Mouse (Mus musculus) brain, embryonic 18.5 days (tissue): ENCODE results near the gene E130218I03Rik.

Source experiments
- DNase-seq: peaks from one replicate; pipeline ENCODE4 v3.0.0-alpha.2; 2012; ENCODE audit warnings: low read depth, low spot score

The E130218I03Rik gene

DNA sequence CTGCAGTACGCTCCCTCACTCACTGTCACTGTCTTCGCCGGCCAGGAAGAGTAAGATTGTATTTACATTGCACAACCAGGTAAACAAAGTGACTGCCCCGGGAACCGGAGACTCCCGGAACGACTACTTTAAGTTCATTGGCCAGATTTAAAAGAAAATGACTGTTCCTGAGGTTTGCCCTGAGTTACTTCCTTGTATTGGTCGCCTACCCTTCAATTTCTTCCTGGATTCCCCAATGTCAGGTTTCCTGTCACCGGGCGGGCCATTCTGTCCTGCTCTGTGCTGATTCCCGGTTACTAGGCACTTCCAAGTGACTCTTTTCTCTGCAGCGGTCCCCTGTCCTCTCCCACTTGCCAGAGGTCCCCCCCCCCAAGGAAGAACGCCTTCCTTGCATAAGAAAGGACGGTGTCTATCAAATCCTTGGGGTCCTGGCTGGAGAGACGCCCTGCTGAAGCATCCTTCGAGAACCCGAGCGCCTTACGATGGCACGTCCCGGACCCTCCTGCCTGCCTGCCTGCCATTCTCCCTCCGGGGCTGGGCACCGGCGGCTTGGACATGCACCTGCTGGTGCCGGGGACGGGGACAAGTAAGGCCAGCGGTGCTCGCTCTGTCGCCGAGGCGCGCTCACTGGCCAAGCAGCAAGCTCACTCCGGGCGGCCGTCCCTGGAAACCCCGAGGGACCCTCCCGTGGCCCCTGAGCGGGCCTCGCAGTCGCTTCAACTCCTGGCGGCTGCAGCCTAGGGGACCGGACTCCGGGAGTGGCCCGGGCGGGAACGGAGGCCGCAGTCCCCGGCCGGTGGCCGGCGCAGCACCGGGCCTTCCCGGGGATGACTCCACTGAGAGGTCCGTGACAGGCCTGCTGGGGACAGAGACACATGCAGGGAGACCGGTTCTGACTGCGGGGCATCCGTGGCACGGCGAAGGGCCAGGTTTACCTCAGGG, 43.0 kb downstream of the E130218I03Rik start:
- DNase-seq = no peak

DNA sequence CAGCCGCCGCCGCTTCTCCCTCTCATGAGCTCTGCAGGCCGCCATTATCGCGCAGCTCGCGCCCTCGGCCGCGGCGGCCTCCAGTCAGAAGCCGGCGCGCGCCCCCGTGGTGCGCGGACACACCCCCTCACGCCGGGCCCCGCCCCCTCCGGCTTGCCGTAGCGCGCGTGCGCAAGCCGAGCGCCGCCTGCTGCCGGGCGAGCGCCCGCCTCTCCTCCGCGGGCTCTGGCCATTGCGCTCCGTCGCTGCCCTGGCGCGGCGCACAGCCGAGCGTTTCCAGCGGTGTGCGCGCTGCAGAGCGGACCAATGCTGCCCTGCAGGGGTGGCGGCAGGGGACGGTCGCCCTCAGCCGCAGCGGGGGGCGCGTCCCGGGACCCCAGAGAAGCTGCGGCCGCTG, 43.7 kb downstream of the E130218I03Rik start:
- DNase-seq = peak; percentile 84

DNA sequence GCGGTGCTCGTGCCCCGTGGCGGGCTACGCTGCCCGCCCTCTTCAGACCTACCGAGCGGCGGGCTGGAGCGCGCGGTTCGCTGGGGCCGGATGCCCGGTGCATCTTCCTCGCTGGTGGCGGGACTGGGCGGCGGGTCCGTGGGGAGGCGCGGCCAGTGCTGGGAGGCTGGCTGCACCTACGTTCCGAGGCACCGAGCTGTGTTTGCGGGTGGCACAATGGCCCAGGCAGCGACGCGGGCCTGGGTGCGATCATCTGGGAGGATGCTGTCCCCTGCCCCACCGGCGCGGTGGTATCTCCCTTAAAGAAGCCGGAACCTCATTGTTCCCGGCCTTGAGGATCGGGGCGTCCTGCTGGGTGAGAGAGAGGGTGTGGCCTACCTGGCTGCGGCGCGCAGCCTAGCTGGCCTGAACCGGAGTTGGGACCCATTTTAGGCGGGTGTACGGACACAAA, 44.1 kb downstream of the E130218I03Rik start, which contains the start of gene Pdik1l:
Gene Pdik1l (minus strand): TSS at position 321 of the 451 bp plus-strand sequence.
- no peak for DNase-seq

DNA sequence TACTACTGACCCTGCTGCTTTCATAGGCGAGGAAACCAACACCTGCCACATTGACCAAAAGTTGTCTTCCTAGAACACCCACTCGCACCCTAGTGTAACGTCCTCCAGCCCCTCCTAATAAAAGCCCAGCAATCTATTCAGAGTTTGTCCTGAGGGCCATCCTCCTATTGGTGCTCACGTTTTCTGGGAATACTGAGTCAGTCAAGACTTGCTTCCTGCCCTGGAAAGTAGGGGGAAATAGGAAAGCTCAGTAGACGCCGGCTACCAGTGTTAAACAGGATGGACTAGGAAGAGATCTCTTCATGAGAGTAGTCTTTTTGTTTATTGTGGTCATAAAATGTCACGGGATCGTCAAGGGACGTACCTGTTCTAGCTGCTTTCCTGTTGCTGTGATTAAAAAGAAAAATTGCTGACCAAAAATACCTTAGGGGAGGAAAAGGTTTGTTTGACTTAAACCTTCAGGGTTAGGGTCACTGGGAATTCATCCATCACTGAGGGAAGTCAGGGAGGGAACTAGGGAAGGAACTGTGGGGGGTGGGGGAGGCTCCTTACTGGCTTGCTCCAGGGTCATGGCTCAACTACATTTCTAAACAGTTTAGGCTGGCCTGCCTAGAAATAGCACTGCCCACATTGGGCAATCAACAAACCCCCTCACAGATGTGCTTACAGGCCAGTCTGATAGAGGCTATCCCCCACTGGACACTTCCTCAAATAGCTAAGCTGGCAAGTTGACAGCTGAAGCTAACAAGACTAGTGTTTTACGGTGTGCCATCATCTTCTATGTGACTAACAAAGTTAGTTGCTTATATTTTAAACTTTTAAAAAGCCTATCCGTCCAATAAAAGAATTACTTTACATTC, 45.2 kb downstream of the E130218I03Rik start:
- DNase-seq = no peak

DNA sequence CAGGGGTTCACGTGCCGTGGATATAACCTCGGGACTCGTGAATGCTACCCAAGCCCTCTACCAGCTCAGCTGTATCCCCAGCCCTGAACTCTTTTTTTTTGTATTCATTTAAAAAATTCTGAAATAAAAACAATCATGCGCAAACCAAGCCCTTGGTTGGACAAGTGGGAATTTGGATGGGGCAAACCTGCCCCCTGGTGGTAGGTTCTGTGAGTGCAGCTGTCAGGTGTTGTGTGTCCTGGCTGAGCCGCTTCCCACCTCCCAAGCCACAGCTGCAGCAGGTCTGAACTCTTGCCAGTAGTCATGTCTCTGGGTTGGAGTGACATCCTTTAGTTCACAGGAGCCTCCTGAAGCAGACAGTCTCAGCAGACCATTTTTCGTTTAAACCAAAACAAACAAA, 48.6 kb downstream of the E130218I03Rik start:
- DNase-seq = no peak

DNA sequence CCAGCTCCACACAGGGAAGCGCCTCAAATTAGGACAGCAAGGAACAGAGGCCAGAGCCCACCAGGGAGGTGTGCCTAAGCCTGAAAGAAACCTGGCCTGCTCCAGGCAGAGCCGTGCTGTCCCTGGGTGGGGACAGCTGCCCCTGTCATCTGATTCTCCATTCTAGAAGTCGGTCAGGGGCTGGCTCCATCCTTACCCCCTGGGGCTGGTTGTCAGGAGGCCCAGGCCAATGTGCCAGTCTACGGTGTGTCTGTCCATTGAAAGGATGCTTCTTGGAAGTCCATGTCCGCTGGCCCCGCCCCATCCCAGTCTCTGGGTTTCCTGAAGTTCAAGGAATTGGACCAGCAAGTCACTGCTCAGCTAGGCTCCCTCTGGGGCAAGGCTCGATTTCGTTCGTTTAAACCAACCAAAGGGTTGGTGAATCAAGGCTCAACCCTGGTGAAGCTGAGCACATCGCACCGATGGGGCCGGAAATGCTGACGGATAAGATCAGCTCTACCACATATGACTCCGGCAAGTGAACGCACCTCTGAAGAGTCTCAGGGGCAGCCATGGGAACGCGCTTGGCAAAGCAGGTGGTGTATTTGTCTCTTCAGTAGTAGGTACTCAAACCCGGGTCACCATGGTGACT, 49.7 kb downstream of the E130218I03Rik start:
- DNase-seq = no peak

DNA sequence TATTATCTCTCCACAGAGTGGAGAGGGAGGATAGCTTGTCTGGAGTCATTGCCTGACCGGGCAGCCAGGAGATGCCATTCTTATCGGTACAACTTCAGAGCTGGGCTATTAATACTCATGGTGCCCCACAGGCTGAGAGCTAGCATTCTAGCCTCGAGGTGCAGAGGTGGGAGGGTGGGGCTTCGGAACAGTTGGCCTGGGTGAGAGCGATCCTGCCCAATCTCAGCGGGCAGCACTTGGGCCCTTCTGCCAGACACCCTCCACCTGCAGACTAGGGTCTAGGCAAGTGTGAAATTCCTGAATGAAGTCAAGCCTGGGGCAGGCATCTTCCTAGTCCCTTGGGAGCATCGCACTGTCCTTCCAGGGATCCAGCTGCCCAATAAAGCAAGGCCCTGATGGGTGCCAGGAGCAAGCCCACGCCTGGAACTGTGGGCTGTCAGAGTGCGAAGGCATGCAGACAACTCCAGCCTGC, 50.3 kb downstream of the E130218I03Rik start:
- no peak for DNase-seq
